Mouse (Mus musculus): Measurements from ENCODE around the gene Arl3.
"Not testable (repeated sequence)": the region's sequence is repeated elsewhere in the genome, so short reads cannot be mapped to it uniquely, and the experiment has no call there.

Gene Arl3

GRCm38 (mm10) chr19:46598187-46598586, 25.2 kb upstream of the Arl3 start:
- in situ Hi-C loops (cut with MboI; ENCODE audit: low pct_unique_long_range_greater_than_20kb in 1 of 2, low sequenced_read_pairs in 2 of 2, unreplicated experiment in 1 of 2) = no loop called here

GRCm38 (mm10) chr19:46592751-46593439, 19.9 kb upstream of the Arl3 start:
- in situ Hi-C loops (cut with MboI; ENCODE audit: low pct_unique_long_range_greater_than_20kb in 1 of 2, low sequenced_read_pairs in 2 of 2, unreplicated experiment in 1 of 2) = no loop called here

GRCm38 (mm10) chr19:46591575-46591974, 18.6 kb upstream of the Arl3 start:
- in situ Hi-C loops (cut with MboI; ENCODE audit: low pct_unique_long_range_greater_than_20kb in 1 of 2, low sequenced_read_pairs in 2 of 2, unreplicated experiment in 1 of 2) = no loop called here

- in situ Hi-C loops (cut with MboI; ENCODE audit: low pct_unique_long_range_greater_than_20kb in 1 of 2, low sequenced_read_pairs in 2 of 2, unreplicated experiment in 1 of 2) = loop anchor here in 1 of 2 experiments (5.0 kb wide), 1 partner anchor 144 kb away; no protein-coding TSS in a partner anchor
Observed at GRCm38 (mm10) chr19:46587823-46588508, 15.0 kb upstream of the Arl3 start.

- in situ Hi-C loops (cut with MboI; ENCODE audit: low pct_unique_long_range_greater_than_20kb in 1 of 2, low sequenced_read_pairs in 2 of 2, unreplicated experiment in 1 of 2) = no loop called here
Observed at GRCm38 (mm10) chr19:46575196-46575595, 2.2 kb upstream of the Arl3 start.

GRCm38 (mm10) chr19:46573990-46574389, 992 bp upstream of the Arl3 start:
- in situ Hi-C loops (cut with MboI; ENCODE audit: low pct_unique_long_range_greater_than_20kb in 1 of 2, low sequenced_read_pairs in 2 of 2, unreplicated experiment in 1 of 2) = no loop called here

GRCm38 (mm10) chr19:46572548-46572947, 450 bp downstream of the Arl3 start:
- in situ Hi-C loops (cut with MboI; ENCODE audit: low pct_unique_long_range_greater_than_20kb in 1 of 2, low sequenced_read_pairs in 2 of 2, unreplicated experiment in 1 of 2) = no loop called here

GRCm38 (mm10) chr19:46571878-46572244, 1.1 kb downstream of the Arl3 start:
- in situ Hi-C loops (cut with MboI; ENCODE audit: low pct_unique_long_range_greater_than_20kb in 1 of 2, low sequenced_read_pairs in 2 of 2, unreplicated experiment in 1 of 2) = no loop called here

- in situ Hi-C loops (cut with MboI; ENCODE audit: low pct_unique_long_range_greater_than_20kb in 1 of 2, low sequenced_read_pairs in 2 of 2, unreplicated experiment in 1 of 2) = not testable (repeated sequence)
Observed at GRCm38 (mm10) chr19:46571211-46571877, 1.7 kb downstream of the Arl3 start.

- in situ Hi-C loops (cut with MboI; ENCODE audit: low pct_unique_long_range_greater_than_20kb in 1 of 2, low sequenced_read_pairs in 2 of 2, unreplicated experiment in 1 of 2) = no loop called here
Observed at GRCm38 (mm10) chr19:46564043-46564462, 8.9 kb downstream of the Arl3 start.

- in situ Hi-C loops (cut with MboI; ENCODE audit: low pct_unique_long_range_greater_than_20kb in 1 of 2, low sequenced_read_pairs in 2 of 2, unreplicated experiment in 1 of 2) = no loop called here
Observed at GRCm38 (mm10) chr19:46563603-46564002, 9.4 kb downstream of the Arl3 start.

- in situ Hi-C loops (cut with MboI; ENCODE audit: low pct_unique_long_range_greater_than_20kb in 1 of 2, low sequenced_read_pairs in 2 of 2, unreplicated experiment in 1 of 2) = no loop called here
Observed at GRCm38 (mm10) chr19:46562581-46563515, 10.2 kb downstream of the Arl3 start.

GRCm38 (mm10) chr19:46562132-46562531, 10.9 kb downstream of the Arl3 start:
- in situ Hi-C loops (cut with MboI; ENCODE audit: low pct_unique_long_range_greater_than_20kb in 1 of 2, low sequenced_read_pairs in 2 of 2, unreplicated experiment in 1 of 2) = no loop called here

GRCm38 (mm10) chr19:46558631-46559030, 14.4 kb downstream of the Arl3 start:
- in situ Hi-C loops (cut with MboI; ENCODE audit: low pct_unique_long_range_greater_than_20kb in 1 of 2, low sequenced_read_pairs in 2 of 2, unreplicated experiment in 1 of 2) = no loop called here

- in situ Hi-C loops (cut with MboI; ENCODE audit: low pct_unique_long_range_greater_than_20kb in 1 of 2, low sequenced_read_pairs in 2 of 2, unreplicated experiment in 1 of 2) = no loop called here
Observed at GRCm38 (mm10) chr19:46558009-46558408, 15.0 kb downstream of the Arl3 start.

- in situ Hi-C loops (cut with MboI; ENCODE audit: low pct_unique_long_range_greater_than_20kb in 1 of 2, low sequenced_read_pairs in 2 of 2, unreplicated experiment in 1 of 2) = no loop called here
Observed at GRCm38 (mm10) chr19:46553541-46553955, 19.4 kb downstream of the Arl3 start.

- in situ Hi-C loops (cut with MboI; ENCODE audit: low pct_unique_long_range_greater_than_20kb in 1 of 2, low sequenced_read_pairs in 2 of 2, unreplicated experiment in 1 of 2) = no loop called here
Observed at GRCm38 (mm10) chr19:46552496-46552895, 20.5 kb downstream of the Arl3 start.

- in situ Hi-C loops (cut with MboI; ENCODE audit: low pct_unique_long_range_greater_than_20kb in 1 of 2, low sequenced_read_pairs in 2 of 2, unreplicated experiment in 1 of 2) = no loop called here
Observed at GRCm38 (mm10) chr19:46550385-46550784, 22.6 kb downstream of the Arl3 start.

Data from mouse embryonic stem cell (cell line).